Mouse (Mus musculus): Measurements from ENCODE around the gene Clstn1. TPM values are rescaled to one million over a fixed set of nuclear protein-coding genes. Genes with fewer than 3 reads are reported as not detected.
A peak's percentile ranks its signal among the peaks of the same experiment; 100 is the strongest.

Clstn1 gene
- total and polyA plus RNA-seq, 3 experiments = 25.6 to 88.3 (median 86.7) TPM

GRCm38 (mm10) chr4:149665016-149665691, 78.9 kb downstream of the Clstn1 start:
- no peak overlapping the region for H3K4me3 ChIP-seq
- 67% methylated on average over 6 of the region's 6 CpGs for whole genome bisulfite sequencing
- no peak overlapping the region for H3K9ac ChIP-seq (ENCODE audit: low read depth, low read length)
- no peak overlapping the region for H3K27ac ChIP-seq
- intact Hi-C loops (cut with DNase I) = no loop called here
- DNase-seq = no peak
- no peak for TF ChIP-seq CTCF (IDR thresholded peaks at IDR 0.05)
- no peak for TF ChIP-seq POLR2A (IDR thresholded peaks at IDR 0.05; ENCODE audit: insufficient read depth, low read depth, low read length)
- no peak for TF ChIP-seq EP300 (IDR thresholded peaks at IDR 0.05; ENCODE audit: insufficient read depth, low read depth, low read length)
- no peaks in the 10 kb centered on the region for H3K36me3 ChIP-seq (ENCODE audit: control insufficient read depth, insufficient read depth, low read length)
- no peaks in the 10 kb centered on the region; the same call in 1 of the 2 replicates for H3K4me1 ChIP-seq (ENCODE audit: control insufficient read depth, insufficient read depth, low read length)
- H3K27me3 ChIP-seq (ENCODE audit: control insufficient read depth, insufficient read depth, low read length) = no peaks in the 10 kb centered on the region
- no peaks in the 10 kb centered on the region for H3K79me2 ChIP-seq (replicated peaks; ENCODE audit: control insufficient read depth, insufficient read depth, low read length)

GRCm38 (mm10) chr4:149665692-149666090, 79.4 kb downstream of the Clstn1 start:
- H3K9ac ChIP-seq (ENCODE audit: low read depth, low read length) = no peak overlapping the region
- H3K27me3 ChIP-seq (ENCODE audit: control insufficient read depth, insufficient read depth, low read length) = no peaks in the 10 kb centered on the region
- DNase-seq = no peak
- TF ChIP-seq POLR2A (IDR thresholded peaks at IDR 0.05; ENCODE audit: insufficient read depth, low read depth, low read length) (no peak), CTCF (IDR thresholded peaks at IDR 0.05) (no peak), EP300 (IDR thresholded peaks at IDR 0.05; ENCODE audit: insufficient read depth, low read depth, low read length) (no peak)
- H3K36me3 ChIP-seq (ENCODE audit: control insufficient read depth, insufficient read depth, low read length) = no peaks in the 10 kb centered on the region
- intact Hi-C loops (cut with DNase I) = no loop called here
- H3K27ac ChIP-seq = no peak overlapping the region
- no peaks in the 10 kb centered on the region for H3K79me2 ChIP-seq (replicated peaks; ENCODE audit: control insufficient read depth, insufficient read depth, low read length)
- 84% methylated on average over 6 of the region's 6 CpGs for WGBS
- H3K4me1 ChIP-seq (ENCODE audit: control insufficient read depth, insufficient read depth, low read length) = no peaks in the 10 kb centered on the region; the same call in 1 of the 2 replicates
- H3K4me3 ChIP-seq = no peak overlapping the region

GRCm38 (mm10) chr4:149671175-149671574, 84.9 kb downstream of the Clstn1 start:
- H3K4me1 ChIP-seq (ENCODE audit: control insufficient read depth, insufficient read depth, low read length) = no peaks in the 10 kb centered on the region
- no peak overlapping the region for H3K4me3 ChIP-seq
- H3K27ac ChIP-seq = no peak overlapping the region
- H3K27me3 ChIP-seq (ENCODE audit: control insufficient read depth, insufficient read depth, low read length) = no peaks in the 10 kb centered on the region
- 98% methylated on average over 6 of the region's 6 CpGs for WGBS
- H3K79me2 ChIP-seq (replicated peaks; ENCODE audit: control insufficient read depth, insufficient read depth, low read length) = no peaks in the 10 kb centered on the region
- DNase-seq = no peak
- TF ChIP-seq POLR2A (IDR thresholded peaks at IDR 0.05; ENCODE audit: insufficient read depth, low read depth, low read length) (no peak), CTCF (IDR thresholded peaks at IDR 0.05) (no peak), EP300 (IDR thresholded peaks at IDR 0.05; ENCODE audit: insufficient read depth, low read depth, low read length) (no peak)
- intact Hi-C loops (cut with DNase I) = no loop called here
- no peaks in the 10 kb centered on the region for H3K36me3 ChIP-seq (ENCODE audit: control insufficient read depth, insufficient read depth, low read length)
- H3K9ac ChIP-seq (ENCODE audit: low read depth, low read length) = no peak overlapping the region

- H3K9ac ChIP-seq (ENCODE audit: low read depth, low read length) = no peak overlapping the region
- H3K79me2 ChIP-seq (replicated peaks; ENCODE audit: control insufficient read depth, insufficient read depth, low read length) = no peaks in the 10 kb centered on the region
- no peaks in the 10 kb centered on the region for H3K27me3 ChIP-seq (ENCODE audit: control insufficient read depth, insufficient read depth, low read length)
- no peaks in the 10 kb centered on the region for H3K4me1 ChIP-seq (ENCODE audit: control insufficient read depth, insufficient read depth, low read length)
- no peaks in the 10 kb centered on the region for H3K36me3 ChIP-seq (ENCODE audit: control insufficient read depth, insufficient read depth, low read length)
- intact Hi-C loops (cut with DNase I) = no loop called here
- H3K4me3 ChIP-seq = no peak overlapping the region
- TF ChIP-seq EP300 (IDR thresholded peaks at IDR 0.05; ENCODE audit: insufficient read depth, low read depth, low read length) (no peak), POLR2A (IDR thresholded peaks at IDR 0.05; ENCODE audit: insufficient read depth, low read depth, low read length) (no peak), CTCF (IDR thresholded peaks at IDR 0.05) (no peak)
- no peak overlapping the region for H3K27ac ChIP-seq
- no peak for DNase-seq
- 94% methylated on average over 5 of the region's 5 CpGs for WGBS
Observed at GRCm38 (mm10) chr4:149672747-149673146, 86.5 kb downstream of the Clstn1 start.

GRCm38 (mm10) chr4:149674814-149675377, 88.6 kb downstream of the Clstn1 start:
- WGBS = 30% methylated on average over 8 of the region's 8 CpGs
- Histone ChIP-seq H3K4me1 (ENCODE audit: control insufficient read depth, insufficient read depth, low read length) (peaks cover 5% of the 10 kb centered on the region), H3K9ac (ENCODE audit: low read depth, low read length) (peak overlapping the region; percentile 61), H3K27ac (no peak overlapping the region), H3K79me2 (replicated peaks; ENCODE audit: control insufficient read depth, insufficient read depth, low read length) (no peaks in the 10 kb centered on the region), H3K27me3 (ENCODE audit: control insufficient read depth, insufficient read depth, low read length) (no peaks in the 10 kb centered on the region), H3K4me3 (peak overlapping the region; percentile 65; the same call in 1 of the 2 replicates), H3K36me3 (ENCODE audit: control insufficient read depth, insufficient read depth, low read length) (no peaks in the 10 kb centered on the region)
- DNase-seq = no peak
- intact Hi-C loops (cut with DNase I) = no loop called here
- TF ChIP-seq CTCF (IDR thresholded peaks at IDR 0.05) (no peak), POLR2A (IDR thresholded peaks at IDR 0.05; ENCODE audit: insufficient read depth, low read depth, low read length) (no peak), EP300 (IDR thresholded peaks at IDR 0.05; ENCODE audit: insufficient read depth, low read depth, low read length) (no peak)

Measured in heart, adult 2 months (tissue).